Mouse (Mus musculus) hindlimb bud, embryonic 11.5 days (tissue): Measurements from ENCODE around the gene Cyp2s1.
"Not testable (repeated sequence)": the region's sequence is repeated elsewhere in the genome, so short reads cannot be mapped to it uniquely, and the experiment has no call there.

Experiments used
- DNase-seq: peaks from one replicate; pipeline ENCODE4 v3.0.0-alpha.2; 2012; ENCODE audit warnings: low read depth, low spot score; ENCODE audit errors: extremely low spot score

The Cyp2s1 gene

GRCm38 (mm10) chr7:25812195-25812594 is 4.5 kb downstream of the Cyp2s1 start:
- no peak for DNase-seq

GRCm38 (mm10) chr7:25811716-25812115 is 5.0 kb downstream of the Cyp2s1 start:
- DNase-seq: no peak

- DNase-seq: peak; percentile 73
Observed at GRCm38 (mm10) chr7:25805631-25806343, 10.9 kb downstream of the Cyp2s1 start.

GRCm38 (mm10) chr7:25804792-25805191 is 11.9 kb downstream of the Cyp2s1 start:
- DNase-seq: no peak

GRCm38 (mm10) chr7:25803460-25803859 is 13.3 kb downstream of the Cyp2s1 start:
- no peak for DNase-seq

GRCm38 (mm10) chr7:25802241-25803125 is 14.2 kb downstream of the Cyp2s1 start:
- peak; percentile 30 for DNase-seq

GRCm38 (mm10) chr7:25801031-25801430 is 15.7 kb downstream of the Cyp2s1 start:
- DNase-seq: no peak

GRCm38 (mm10) chr7:25799369-25799768 is 17.3 kb downstream of the Cyp2s1 start:
- DNase-seq: no peak

- DNase-seq: no peak
Observed at GRCm38 (mm10) chr7:25798540-25798939, 18.2 kb downstream of the Cyp2s1 start.

GRCm38 (mm10) chr7:25794775-25795174 is 21.9 kb downstream of the Cyp2s1 start:
- DNase-seq: no peak

- no peak for DNase-seq
Observed at GRCm38 (mm10) chr7:25793679-25794078, 23.0 kb downstream of the Cyp2s1 start.

GRCm38 (mm10) chr7:25792966-25793365 is 23.7 kb downstream of the Cyp2s1 start:
- not testable (repeated sequence) for DNase-seq

GRCm38 (mm10) chr7:25790615-25791014 is 26.1 kb downstream of the Cyp2s1 start:
- DNase-seq: no peak

- no peak for DNase-seq
Observed at GRCm38 (mm10) chr7:25789129-25789440, 27.6 kb downstream of the Cyp2s1 start.

GRCm38 (mm10) chr7:25788220-25789128 is 28.2 kb downstream of the Cyp2s1 start, which contains the start of gene Axl:
TSS of gene Axl (minus strand) at chr7:25788705.
- DNase-seq: no peak

GRCm38 (mm10) chr7:25787456-25788219 is 29.1 kb downstream of the Cyp2s1 start:
- DNase-seq: no peak

GRCm38 (mm10) chr7:25786974-25787373 is 29.7 kb downstream of the Cyp2s1 start:
- no peak for DNase-seq

- DNase-seq: no peak
Observed at GRCm38 (mm10) chr7:25785752-25786151, 31.0 kb downstream of the Cyp2s1 start.

GRCm38 (mm10) chr7:25784808-25785207 is 31.9 kb downstream of the Cyp2s1 start:
- no peak for DNase-seq

GRCm38 (mm10) chr7:25783746-25784145 is 33.0 kb downstream of the Cyp2s1 start:
- no peak for DNase-seq
